Mouse (Mus musculus) midbrain, embryonic 11.5 days (tissue): ENCODE measurements at regions not wholly inside any gene's neighbourhood (a gene's known extent, or its start where the extent isn't known, plus 50 kb on each side); places are given as distances from the start of the nearest gene placed in this dataset.

Source experiments
- ATAC-seq: fragments of 200-750 bp; cut with Nextera tagmentation; 2 replicates; pipeline ENCODE4 v1.8.0; 2017; ENCODE audit warnings: moderate TSS enrichment, moderate library complexity; ENCODE audit not compliant: low FRiP score
- DNase-seq: peaks from one replicate; pipeline ENCODE4 v3.0.0; 2015; ENCODE audit warnings: low spot score; ENCODE audit errors: missing footprints
- H3K27ac ChIP-seq: fragments of 300-500 bp; sonication (generic); 2 replicates; pipeline ENCODE4 v1.5.1; 2014; ENCODE audit warnings: low read depth, low read length
- H3K27me3 ChIP-seq: fragments of 300-500 bp; sonication (generic); 2 replicates; pipeline ENCODE4 v1.6.1; 2014; ENCODE audit warnings: mild to moderate bottlenecking, low read length, moderate library complexity, mixed read lengths; ENCODE audit not compliant: control insufficient read depth, insufficient read depth
- H3K36me3 ChIP-seq: fragments of 300-500 bp; sonication (generic); 2 replicates; pipeline ENCODE4 v1.6.1; 2014; ENCODE audit warnings: mild to moderate bottlenecking, low read length, moderate library complexity, mixed read lengths; ENCODE audit not compliant: control insufficient read depth, insufficient read depth
- H3K4me1 ChIP-seq: fragments of 300-500 bp; sonication (generic); 2 replicates; pipeline ENCODE4 v1.6.1; 2014; ENCODE audit warnings: low read length; ENCODE audit not compliant: control insufficient read depth, insufficient read depth
- H3K4me2 ChIP-seq: fragments of 300-500 bp; sonication (generic); 2 replicates; pipeline ENCODE4 v1.6.1; 2014; ENCODE audit warnings: mild to moderate bottlenecking, moderate library complexity
- H3K4me3 ChIP-seq: fragments of 300-500 bp; sonication (generic); 2 replicates; pipeline ENCODE4 v1.5.1; 2014; ENCODE audit warnings: low read depth, low read length
- H3K9ac ChIP-seq: fragments of 300-500 bp; sonication (generic); 2 replicates; pipeline ENCODE4 v1.6.1; 2014; ENCODE audit warnings: low read length
- H3K9me3 ChIP-seq: fragments of 300-500 bp; sonication (generic); 2 replicates; pipeline ENCODE4 v1.6.1; 2016; ENCODE audit warnings: low read length; ENCODE audit not compliant: control insufficient read depth
- WGBS: fragments of 180-500 bp; shearing (Covaris S2); extraction: QIAGEN DNeasy Blood & Tissue Kit; methylation state at CpG from one replicate; pipeline ENCODE4 v1.1.7; 2014; 5-methylcytosine and 5-hydroxymethylcytosine counted together

GRCm38 (mm10) chr3:47095288-47095687, 647.3 kb upstream of the Pabpc4l start:
- Histone ChIP-seq H3K9ac (no peak overlapping the region), H3K4me2 (no peak overlapping the region), H3K4me3 (no peak overlapping the region), H3K27ac (no peak overlapping the region), H3K27me3 (no peaks in the 10 kb centered on the region), H3K36me3 (no peaks in the 10 kb centered on the region), H3K4me1 (no peaks in the 10 kb centered on the region), H3K9me3 (no peaks in the 10 kb centered on the region)
- DNase-seq (no peak), ATAC-seq (no peak)
- 90% methylated on average over 7 of the region's 7 CpGs for WGBS

- ATAC-seq = no peak
- WGBS = 97% methylated on average over 14 of the region's 14 CpGs
- DNase-seq = no peak
- H3K27ac ChIP-seq = no peak overlapping the region
- H3K4me2 ChIP-seq = no peak overlapping the region
- no peak overlapping the region for H3K4me3 ChIP-seq
- H3K27me3 ChIP-seq = no peaks in the 10 kb centered on the region
- H3K9ac ChIP-seq = no peak overlapping the region
- H3K36me3 ChIP-seq = no peaks in the 10 kb centered on the region
- no peaks in the 10 kb centered on the region for H3K4me1 ChIP-seq
- no peaks in the 10 kb centered on the region for H3K9me3 ChIP-seq
Observed at GRCm38 (mm10) chr3:47051563-47051962, 603.5 kb upstream of the Pabpc4l start.

GRCm38 (mm10) chr3:47025738-47026137, 577.7 kb upstream of the Pabpc4l start:
- H3K4me3 ChIP-seq = no peak overlapping the region
- H3K36me3 ChIP-seq = no peaks in the 10 kb centered on the region
- H3K4me2 ChIP-seq = no peak overlapping the region
- no peaks in the 10 kb centered on the region for H3K4me1 ChIP-seq
- H3K9ac ChIP-seq = no peak overlapping the region
- ATAC-seq (no peak), DNase-seq (no peak)
- no peak overlapping the region for H3K27ac ChIP-seq
- no peaks in the 10 kb centered on the region for H3K9me3 ChIP-seq
- no peaks in the 10 kb centered on the region for H3K27me3 ChIP-seq
- 90% methylated on average over 6 of the region's 6 CpGs for WGBS

- Histone ChIP-seq H3K4me2 (no peak overlapping the region), H3K9me3 (no peaks in the 10 kb centered on the region), H3K9ac (no peak overlapping the region), H3K4me1 (no peaks in the 10 kb centered on the region), H3K27me3 (no peaks in the 10 kb centered on the region), H3K4me3 (no peak overlapping the region), H3K36me3 (no peaks in the 10 kb centered on the region), H3K27ac (no peak overlapping the region)
- no peak for DNase-seq
- ATAC-seq = no peak
- 64% methylated on average over 1 of the region's 1 CpGs for WGBS
Observed at GRCm38 (mm10) chr3:47019270-47019669, 571.3 kb upstream of the Pabpc4l start.

- H3K27me3 ChIP-seq = no peaks in the 10 kb centered on the region
- no peak overlapping the region for H3K4me3 ChIP-seq
- no peaks in the 10 kb centered on the region for H3K36me3 ChIP-seq
- no peak overlapping the region for H3K4me2 ChIP-seq
- no peaks in the 10 kb centered on the region for H3K4me1 ChIP-seq
- DNase-seq (peak; percentile 81), ATAC-seq (no peak)
- H3K27ac ChIP-seq = no peak overlapping the region
- no peak overlapping the region for H3K9ac ChIP-seq
- WGBS = 93% methylated on average over 7 of the region's 7 CpGs
- no peaks in the 10 kb centered on the region for H3K9me3 ChIP-seq
Observed at GRCm38 (mm10) chr3:47018565-47018964, 570.5 kb upstream of the Pabpc4l start.

GRCm38 (mm10) chr3:47010459-47010858, 562.4 kb upstream of the Pabpc4l start:
- H3K27ac ChIP-seq = no peak overlapping the region
- ATAC-seq = peak; percentile 59
- 26% methylated on average over 1 of the region's 1 CpGs for WGBS

GRCm38 (mm10) chr3:46998916-46999315, 550.9 kb upstream of the Pabpc4l start:
- Histone ChIP-seq H3K9me3 (no peaks in the 10 kb centered on the region), H3K4me3 (no peak overlapping the region), H3K36me3 (no peaks in the 10 kb centered on the region), H3K9ac (no peak overlapping the region), H3K4me1 (no peaks in the 10 kb centered on the region), H3K27me3 (no peaks in the 10 kb centered on the region), H3K4me2 (no peak overlapping the region), H3K27ac (no peak overlapping the region)
- no peak for DNase-seq
- ATAC-seq = no peak

More at GRCm38 (mm10) chr3:47010459-47010858, 562.4 kb upstream of the Pabpc4l start:
- Histone ChIP-seq H3K9ac (no peak overlapping the region), H3K4me1 (no peaks in the 10 kb centered on the region), H3K36me3 (no peaks in the 10 kb centered on the region), H3K9me3 (no peaks in the 10 kb centered on the region), H3K4me2 (no peak overlapping the region), H3K27me3 (no peaks in the 10 kb centered on the region), H3K4me3 (no peak overlapping the region)
- DNase-seq = no peak

- H3K4me3 ChIP-seq = no peak overlapping the region
- no peaks in the 10 kb centered on the region for H3K4me1 ChIP-seq
- no peak overlapping the region for H3K4me2 ChIP-seq
- WGBS = 84% methylated on average over 4 of the region's 4 CpGs
- no peaks in the 10 kb centered on the region for H3K9me3 ChIP-seq
- no peak overlapping the region for H3K9ac ChIP-seq
- no peaks in the 10 kb centered on the region for H3K27me3 ChIP-seq
- DNase-seq = no peak
- H3K36me3 ChIP-seq = no peaks in the 10 kb centered on the region
- ATAC-seq = no peak
- H3K27ac ChIP-seq = no peak overlapping the region
Observed at GRCm38 (mm10) chr3:46970744-46971143, 522.7 kb upstream of the Pabpc4l start.

- no peak for ATAC-seq
- Histone ChIP-seq H3K9me3 (no peaks in the 10 kb centered on the region), H3K27me3 (no peaks in the 10 kb centered on the region), H3K27ac (no peak overlapping the region), H3K4me2 (no peak overlapping the region), H3K36me3 (no peaks in the 10 kb centered on the region), H3K4me1 (no peaks in the 10 kb centered on the region), H3K4me3 (no peak overlapping the region), H3K9ac (no peak overlapping the region)
- DNase-seq = no peak
- 96% methylated on average over 1 of the region's 1 CpGs for WGBS
Observed at GRCm38 (mm10) chr3:46970000-46970399, 522.0 kb upstream of the Pabpc4l start.

GRCm38 (mm10) chr3:46951391-46951790, 503.4 kb upstream of the Pabpc4l start:
- no peaks in the 10 kb centered on the region for H3K36me3 ChIP-seq
- no peak overlapping the region for H3K4me2 ChIP-seq
- no peak overlapping the region for H3K4me3 ChIP-seq
- no peak overlapping the region for H3K27ac ChIP-seq
- WGBS = 80% methylated on average over 2 of the region's 2 CpGs
- no peaks in the 10 kb centered on the region for H3K9me3 ChIP-seq
- H3K9ac ChIP-seq = no peak overlapping the region
- ATAC-seq (no peak), DNase-seq (no peak)
- H3K4me1 ChIP-seq = no peaks in the 10 kb centered on the region
- H3K27me3 ChIP-seq = no peaks in the 10 kb centered on the region
